ENCODE assay signal across 8 mouse cellular contexts in genomic region chr11:58587898-58588348, GRCm38 (mm10). TPM values are rescaled to one million over a fixed set of nuclear protein-coding genes. Genes with fewer than 3 reads are reported as not detected.
A peak's percentile ranks its signal among the peaks of the same experiment; 100 is the strongest.
DNase-seq lines count a peak whose midpoint lies in the region; ATAC-seq and TF ChIP-seq lines count a peak whose summit lies in the region.

No protein-coding gene starts in this region.

- 0 out of 2 replicates have a peak, but pooled peaks cover 2% of the 10 kb centered on the region for H3K4me1 ChIP-seq in forebrain, embryonic 14.5 days (ENCODE audit: control insufficient read depth, insufficient read depth, low read length)
- peaks cover 3% of the 10 kb centered on the region; the same call in 1 of the 2 replicates for H3K4me1 ChIP-seq in forebrain, embryonic 12.5 days
- no peaks in the 10 kb centered on the region for H3K4me1 ChIP-seq in lung, embryonic 14.5 days (ENCODE audit: insufficient read depth)

- H3K4me2 ChIP-seq in forebrain, embryonic 14.5 days (ENCODE audit: low read length) = no peak overlapping the region
- H3K4me2 ChIP-seq in forebrain, embryonic 12.5 days = no peak overlapping the region
- no peak overlapping the region for H3K4me2 ChIP-seq in lung, embryonic 14.5 days

- 68% methylated on average over 7 of the region's 7 CpGs for WGBS in forebrain, embryonic 14.5 days
- WGBS in forebrain, embryonic 12.5 days = 70% methylated on average over 7 of the region's 7 CpGs
- WGBS in lung, embryonic 14.5 days = 63% methylated on average over 7 of the region's 7 CpGs

- no peak overlapping the region for H3K27ac ChIP-seq in forebrain, embryonic 14.5 days (ENCODE audit: low read depth, low read length)
- no peak overlapping the region for H3K27ac ChIP-seq in forebrain, embryonic 12.5 days
- H3K27ac ChIP-seq in lung, embryonic 14.5 days (ENCODE audit: low read depth) = no peak overlapping the region

- H3K9me3 ChIP-seq in forebrain, embryonic 14.5 days (replicated peaks; ENCODE audit: control insufficient read depth, low read length) = no peaks in the 10 kb centered on the region
- no peaks in the 10 kb centered on the region for H3K9me3 ChIP-seq in forebrain, embryonic 12.5 days
- no peaks in the 10 kb centered on the region for H3K9me3 ChIP-seq in lung, embryonic 14.5 days (ENCODE audit: low read depth, low read length)

- no peak overlapping the region for H3K4me3 ChIP-seq in forebrain, embryonic 14.5 days (ENCODE audit: low read depth, low read length)
- H3K4me3 ChIP-seq in forebrain, embryonic 12.5 days (replicated peaks) = no peak overlapping the region
- H3K4me3 ChIP-seq in lung, embryonic 14.5 days (ENCODE audit: low read depth, low read length) = no peak overlapping the region

- H3K9ac ChIP-seq in forebrain, embryonic 14.5 days (ENCODE audit: low read length) = no peak overlapping the region
- H3K9ac ChIP-seq in forebrain, embryonic 12.5 days = no peak overlapping the region
- H3K9ac ChIP-seq in lung, embryonic 14.5 days = no peak overlapping the region

- no peaks in the 10 kb centered on the region for H3K27me3 ChIP-seq in forebrain, embryonic 14.5 days (replicated peaks; ENCODE audit: control insufficient read depth, insufficient read depth, low read length)
- no peaks in the 10 kb centered on the region for H3K27me3 ChIP-seq in forebrain, embryonic 12.5 days
- H3K27me3 ChIP-seq in lung, embryonic 14.5 days (ENCODE audit: insufficient read depth, low read length) = no peaks in the 10 kb centered on the region

- H3K36me3 ChIP-seq in forebrain, embryonic 14.5 days (ENCODE audit: control insufficient read depth, insufficient read depth, low read length) = no peaks in the 10 kb centered on the region
- H3K36me3 ChIP-seq in forebrain, embryonic 12.5 days (replicated peaks) = no peaks in the 10 kb centered on the region
- H3K36me3 ChIP-seq in lung, embryonic 14.5 days (ENCODE audit: insufficient read depth) = no peaks in the 10 kb centered on the region

- peak; percentile 28 for DNase-seq in forebrain, embryonic 14.5 days (ENCODE audit: low spot score)
- peak; percentile 61 for DNase-seq in 3T3-L1 (ENCODE audit: low read depth, low spot score)
- DNase-seq in adipocyte (ENCODE audit: low spot score) = peak; percentile 55
- peak; percentile 43 for DNase-seq in embryo, embryonic 11 days
- DNase-seq in hindlimb bud, embryonic 11.5 days (ENCODE audit: extremely low spot score, low read depth, low spot score) = peak; percentile 39
- DNase-seq in lung, embryonic 14.5 days = peak; percentile 38
- peak; percentile 60 for DNase-seq in spleen, adult 12 weeks (ENCODE audit: low spot score)

- TF ChIP-seq CTCF in lung, embryonic 14.5 days (IDR thresholded peaks at IDR 0.05; ENCODE audit: low read depth) = peak; percentile 73

- ATAC-seq in forebrain, embryonic 14.5 days = no peak
- ATAC-seq in forebrain, embryonic 12.5 days (ENCODE audit: low FRiP score) = no peak
- ATAC-seq in lung, embryonic 14.5 days (ENCODE audit: insufficient read depth) = no peak

RNA-seq across cellular contexts. Expression of gene Olfr324, which starts 7.0 kb away (rescaled TPM):
- polyA plus RNA-seq in forebrain, embryonic 14.5 days (2014; fragmentation: Nextera tagmentation; extraction: Ambion mirVana) = not detected in 2 replicates
- not detected in 2 replicates for polyA plus RNA-seq in forebrain, embryonic 12.5 days (2016; fragmentation: Nextera tagmentation; extraction: Ambion mirVana)
- polyA plus RNA-seq in lung, embryonic 14.5 days (2014; fragmentation: Nextera tagmentation; extraction: Ambion mirVana) = not detected in 2 replicates

RNA-seq across cellular contexts. Expression of gene Olfr325, which starts 10.4 kb away (rescaled TPM):
- not detected in 2 replicates for polyA plus RNA-seq in forebrain, embryonic 14.5 days (2014; fragmentation: Nextera tagmentation; extraction: Ambion mirVana)
- not detected in 2 replicates for polyA plus RNA-seq in forebrain, embryonic 12.5 days (2016; fragmentation: Nextera tagmentation; extraction: Ambion mirVana)
- not detected in 2 replicates for polyA plus RNA-seq in lung, embryonic 14.5 days (2014; fragmentation: Nextera tagmentation; extraction: Ambion mirVana)

RNA-seq across cellular contexts. Expression of gene Olfr224, which starts 17.6 kb away (rescaled TPM):
- polyA plus RNA-seq in forebrain, embryonic 14.5 days (2014; fragmentation: Nextera tagmentation; extraction: Ambion mirVana) = not detected in 2 replicates
- not detected in 2 replicates for polyA plus RNA-seq in forebrain, embryonic 12.5 days (2016; fragmentation: Nextera tagmentation; extraction: Ambion mirVana)
- not detected in 2 replicates for polyA plus RNA-seq in lung, embryonic 14.5 days (2014; fragmentation: Nextera tagmentation; extraction: Ambion mirVana)

RNA-seq across cellular contexts. Expression of gene 2210407C18Rik, which starts 28.0 kb away (rescaled TPM):
- polyA plus RNA-seq in forebrain, embryonic 14.5 days (2014; fragmentation: Nextera tagmentation; extraction: Ambion mirVana) = not detected in 2 replicates
- not detected in 2 replicates for polyA plus RNA-seq in forebrain, embryonic 12.5 days (2016; fragmentation: Nextera tagmentation; extraction: Ambion mirVana)
- not detected in 2 replicates for polyA plus RNA-seq in lung, embryonic 14.5 days (2014; fragmentation: Nextera tagmentation; extraction: Ambion mirVana)

RNA-seq across cellular contexts. Expression of gene Olfr328, which starts 32.5 kb away (rescaled TPM):
- polyA plus RNA-seq in forebrain, embryonic 14.5 days (2014; fragmentation: Nextera tagmentation; extraction: Ambion mirVana) = not detected in 2 replicates
- polyA plus RNA-seq in forebrain, embryonic 12.5 days (2016; fragmentation: Nextera tagmentation; extraction: Ambion mirVana) = 0.06 TPM in 1 of 2 replicates, not detected in the other
- 0.07 and 0.08 TPM in 2 replicates for polyA plus RNA-seq in lung, embryonic 14.5 days (2014; fragmentation: Nextera tagmentation; extraction: Ambion mirVana)
